17 mouse cellular contexts compared by ENCODE assay signal in the genomic region with DNA sequence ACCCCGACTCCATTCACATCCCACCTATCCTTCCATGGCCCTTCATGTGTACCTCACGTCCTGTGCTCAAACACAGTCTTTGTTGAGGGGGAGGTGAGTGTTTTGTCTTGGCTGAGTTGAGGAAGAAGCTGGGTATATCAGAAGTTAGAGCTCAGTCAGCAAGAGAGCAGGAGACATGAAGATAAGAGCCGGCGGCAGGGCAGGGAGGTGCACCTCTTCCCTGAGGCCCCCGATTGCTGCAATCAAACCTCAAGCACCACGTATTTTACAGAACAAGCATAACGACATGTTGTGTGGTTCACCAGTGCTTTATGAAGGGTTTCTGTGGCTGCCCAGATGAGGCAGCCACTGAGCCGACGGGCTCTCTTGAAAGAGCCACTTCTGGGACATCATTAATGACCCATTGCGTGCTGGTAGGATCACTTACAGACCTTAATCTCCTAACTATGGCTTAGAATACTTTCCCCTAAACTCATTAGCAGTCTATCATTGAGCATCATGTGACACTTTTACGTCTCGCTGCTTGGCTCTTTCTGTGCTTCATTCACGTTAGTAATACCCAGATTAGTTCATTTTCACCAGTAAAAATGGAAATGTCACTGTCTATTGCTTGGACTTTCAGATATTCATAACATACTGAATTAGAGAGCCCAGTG.
DNase-seq lines count a peak whose midpoint lies in the region; ATAC-seq lines count a peak whose summit lies in the region.
"Had no signal": no experiment of that assay in that cellular context is flagged by ENCODE, and none has a peak within 500 bp of the region (broad histone marks: within the 10 kb centered on the region; RNA-seq: fewer than 3 reads in every experiment).

No protein-coding gene starts in this region.

- no peaks in the 10 kb centered on the region for H3K9me3 ChIP-seq in megakaryocyte, embryonic 14.5 days
- H3K9me3 ChIP-seq in hindbrain, embryonic 12.5 days (replicated peaks): no peaks in the 10 kb centered on the region
- H3K9me3 ChIP-seq: forebrain, embryonic 15.5 days; heart, embryonic 13.5 days had no signal

- H3K27me3 ChIP-seq in megakaryocyte, embryonic 14.5 days (replicated peaks): no peaks in the 10 kb centered on the region
- H3K27me3 ChIP-seq in hindbrain, embryonic 12.5 days: no peaks in the 10 kb centered on the region
- H3K27me3 ChIP-seq: forebrain, embryonic 15.5 days had no signal

- DNase-seq in retina, postnatal 1 day: peak; percentile 45
- DNase-seq in retina, embryonic 14.5 days (ENCODE audit: low spot score): no peak
- DNase-seq in MEL-GATA-1-ER (ENCODE audit: extremely low read depth, low read depth): peak; percentile 84
- DNase-seq in layer of hippocampus, adult 11-12 months (ENCODE audit: low spot score): no peak
- no peak for DNase-seq in layer of hippocampus, adult 9-10 months (ENCODE audit: low spot score)
- DNase-seq: adrenal gland, postnatal 36 days; B cell, adult 2 months; cerebellum, adult 11-12 months; gastrocnemius, postnatal 14 days; kidney, adult 2 months had no signal

- H3K27ac ChIP-seq in hindbrain, embryonic 12.5 days: no peak overlapping the region
- H3K27ac ChIP-seq: forebrain, embryonic 15.5 days; heart, embryonic 13.5 days; hindbrain, embryonic 14.5 days; layer of hippocampus, adult 2 months had no signal

- ATAC-seq in hematopoietic stem cell, adult 5-6 weeks (replicated peaks in 1 of 2; ENCODE audit: insufficient read depth in 1 of 2, low FRiP score in 2 of 2, low TSS enrichment in 1 of 2, low read depth in 1 of 2, poor library complexity in 2 of 2, severe bottlenecking in 2 of 2): peak; percentile 25 to 40; a peak in 1 of 4 replicates
- ATAC-seq in hindbrain, embryonic 12.5 days (ENCODE audit: low FRiP score): no peak
- ATAC-seq: forebrain, embryonic 15.5 days had no signal

- peak overlapping the region; percentile 59 for H3K4me3 ChIP-seq in megakaryocyte, embryonic 14.5 days (replicated peaks)
- no peak overlapping the region for H3K4me3 ChIP-seq in hindbrain, embryonic 12.5 days
- H3K4me3 ChIP-seq: forebrain, embryonic 15.5 days; heart, embryonic 13.5 days; layer of hippocampus, adult 2 months had no signal

- peaks cover 97% of the 10 kb centered on the region for H3K36me3 ChIP-seq in megakaryocyte, embryonic 14.5 days (replicated peaks; ENCODE audit: low read length)
- H3K36me3 ChIP-seq in hindbrain, embryonic 12.5 days: no peaks in the 10 kb centered on the region
- H3K36me3 ChIP-seq: forebrain, embryonic 15.5 days; heart, embryonic 13.5 days had no signal

- WGBS in hindbrain, embryonic 12.5 days: 88% methylated on average over 13 of the region's 13 CpGs

- H3K4me1 ChIP-seq in megakaryocyte, embryonic 14.5 days: peaks cover 96% of the 10 kb centered on the region
- H3K4me1 ChIP-seq in hindbrain, embryonic 12.5 days: no peaks in the 10 kb centered on the region

- no peak overlapping the region for H3K4me2 ChIP-seq in hindbrain, embryonic 12.5 days (replicated peaks)
- H3K4me2 ChIP-seq: forebrain, embryonic 15.5 days; heart, embryonic 13.5 days; hindbrain, embryonic 14.5 days had no signal

- no peak overlapping the region for H3K9ac ChIP-seq in hindbrain, embryonic 12.5 days
- H3K9ac ChIP-seq: forebrain, embryonic 15.5 days; heart, embryonic 13.5 days; hindbrain, embryonic 14.5 days had no signal

Comparison
In these comparisons a context has a peak if more than half of its experiments do, and no peak if none do; other contexts are left out.
1. DNase-seq: peak in retina, postnatal 1 day (single experiment) and MEL-GATA-1-ER (single experiment); none in retina, embryonic 14.5 days (single experiment), layer of hippocampus, adult 11-12 months (single experiment) and layer of hippocampus, adult 9-10 months (single experiment).